Mouse (Mus musculus) limb, embryonic 14.5 days (tissue): ENCODE data around the gene Tgfbr3l. TPM values are rescaled to one million over a fixed set of nuclear protein-coding genes. Genes with fewer than 3 reads are reported as not detected.
A peak's percentile ranks its signal among the peaks of the same experiment; 100 is the strongest.

Experiments used
- ATAC-seq: fragments of 200-750 bp; cut with Nextera tagmentation; 2 replicates; pipeline ENCODE4 v1.8.0; 2017; ENCODE audit warnings: low read depth, moderate number of reproducible peaks, moderate TSS enrichment; ENCODE audit not compliant: low FRiP score
- DNase-seq: peaks from one replicate; pipeline ENCODE4 v3.0.0-alpha.2; 2015; ENCODE audit warnings: low spot score
- H3K27ac ChIP-seq: fragments of 300-500 bp; sonication (generic); replicated peaks from 2 replicates; pipeline ENCODE4 v1.5.1; 2014; ENCODE audit warnings: low read depth, mild to moderate bottlenecking, low read length, moderate library complexity, mixed read lengths
- H3K27me3 ChIP-seq: fragments of 300-500 bp; sonication (generic); 2 replicates; pipeline ENCODE4 v1.6.1; 2014; ENCODE audit warnings: low read length, mixed read lengths; ENCODE audit not compliant: control insufficient read depth, insufficient read depth
- H3K36me3 ChIP-seq: fragments of 300-500 bp; sonication (generic); 2 replicates; pipeline ENCODE4 v1.6.1; 2014; ENCODE audit warnings: mild to moderate bottlenecking, low read length, moderate library complexity, mixed read lengths; ENCODE audit not compliant: control insufficient read depth, insufficient read depth
- H3K4me1 ChIP-seq: fragments of 300-500 bp; sonication (generic); 2 replicates; pipeline ENCODE4 v1.6.1; 2014; ENCODE audit warnings: antibody characterized with exemption, low read length, mixed read lengths; ENCODE audit not compliant: control insufficient read depth, insufficient read depth
- H3K4me2 ChIP-seq: fragments of 300-500 bp; sonication (generic); replicated peaks from 2 replicates; pipeline ENCODE4 v1.6.1; 2014; ENCODE audit warnings: low read depth, mild to moderate bottlenecking, low read length, moderate library complexity; ENCODE audit not compliant: severe bottlenecking
- H3K4me3 ChIP-seq: fragments of 300-500 bp; sonication (generic); replicated peaks from 2 replicates; pipeline ENCODE4 v1.5.1; 2014; ENCODE audit warnings: low read length
- H3K9ac ChIP-seq: fragments of 300-500 bp; sonication (generic); 2 replicates; pipeline ENCODE4 v1.6.1; 2014; ENCODE audit warnings: mild to moderate bottlenecking, low read depth, low read length, moderate library complexity; ENCODE audit not compliant: severe bottlenecking
- H3K9me3 ChIP-seq: fragments of 300-500 bp; sonication (generic); 2 replicates; pipeline ENCODE4 v1.6.1; 2016; ENCODE audit warnings: low read length; ENCODE audit not compliant: control insufficient read depth
- POLR2A ChIP-seq: fragments of 200-500 bp; IDR thresholded peaks from 2 replicates; pipeline ENCODE4 v1.8.0; 2012; ENCODE audit warnings: inconsistent platforms, mild to moderate bottlenecking, moderate library complexity, borderline replicate concordance; ENCODE audit not compliant: insufficient read depth, insufficient read length; ENCODE audit errors: extremely low read depth
- WGBS: fragments of 180-500 bp; shearing (Covaris S2); extraction: QIAGEN DNeasy Blood & Tissue Kit; methylation state at CpG from one replicate; pipeline ENCODE4 v1.1.7; 2014; 5-methylcytosine and 5-hydroxymethylcytosine counted together
- polyA plus RNA-seq, 2 experiments: library from polyadenylated mRNA; depleted of rRNA in 1 of 2; stranded (reverse) in 1 of 2; unstranded in 1 of 2; fragments of >200 nt; fragmentation: Nextera tagmentation in 1 of 2; extraction: Ambion mirVana in 1 of 2; gene quantifications; 2 replicates each; pipeline versions ENCODE4 v1.2.1 to v1.2.3; 2012 to 2014

Gene Tgfbr3l
- polyA plus RNA-seq, 2 experiments = 4.6 to 63.0 TPM

GRCm38 (mm10) chr8:4239193-4239890, 8.7 kb upstream of the Tgfbr3l start:
- 13% methylated on average over 19 of the region's 19 CpGs for WGBS
- peak overlapping the region; percentile 86 for H3K4me2 ChIP-seq
- TF ChIP-seq POLR2A = no peak
- ATAC-seq (no peak), DNase-seq (no peak)
- H3K4me3 ChIP-seq = peak overlapping the region; percentile 82
- peaks cover 16% of the 10 kb centered on the region for H3K4me1 ChIP-seq
- H3K27ac ChIP-seq = peak overlapping the region; percentile 84; the same call in 1 of the 2 replicates
- peak overlapping the region; percentile 88 for H3K9ac ChIP-seq
- peaks cover 34% of the 10 kb centered on the region for H3K36me3 ChIP-seq
- no peaks in the 10 kb centered on the region for H3K9me3 ChIP-seq
- no peaks in the 10 kb centered on the region for H3K27me3 ChIP-seq

GRCm38 (mm10) chr8:4245061-4245460, 3.0 kb upstream of the Tgfbr3l start:
- Histone ChIP-seq H3K36me3 (peaks cover 80% of the 10 kb centered on the region), H3K27ac (no peak overlapping the region), H3K4me2 (no peak overlapping the region), H3K4me3 (no peak overlapping the region), H3K27me3 (no peaks in the 10 kb centered on the region), H3K9ac (no peak overlapping the region), H3K4me1 (peaks cover 14% of the 10 kb centered on the region), H3K9me3 (no peaks in the 10 kb centered on the region)
- DNase-seq = no peak
- no peak for TF ChIP-seq POLR2A
- no peak for ATAC-seq
- 94% methylated on average over 5 of the region's 5 CpGs for WGBS

GRCm38 (mm10) chr8:4245737-4246136, 2.3 kb upstream of the Tgfbr3l start:
- Histone ChIP-seq H3K27ac (no peak overlapping the region), H3K27me3 (no peaks in the 10 kb centered on the region), H3K4me1 (peaks cover 14% of the 10 kb centered on the region), H3K4me2 (no peak overlapping the region), H3K36me3 (peaks cover 80% of the 10 kb centered on the region), H3K4me3 (no peak overlapping the region), H3K9me3 (no peaks in the 10 kb centered on the region), H3K9ac (no peak overlapping the region)
- TF ChIP-seq POLR2A = no peak
- ATAC-seq (no peak), DNase-seq (no peak)
- WGBS = 90% methylated on average over 11 of the region's 13 CpGs

GRCm38 (mm10) chr8:4247241-4247640, 773 bp upstream of the Tgfbr3l start:
- Histone ChIP-seq H3K27ac (no peak overlapping the region), H3K27me3 (no peaks in the 10 kb centered on the region), H3K9ac (no peak overlapping the region), H3K9me3 (no peaks in the 10 kb centered on the region), H3K4me3 (no peak overlapping the region), H3K36me3 (peaks cover 67% of the 10 kb centered on the region), H3K4me2 (no peak overlapping the region), H3K4me1 (peaks cover 14% of the 10 kb centered on the region)
- WGBS = 96% methylated on average over 8 of the region's 8 CpGs
- ATAC-seq = no peak
- no peak for DNase-seq
- no peak for TF ChIP-seq POLR2A

- H3K27me3 ChIP-seq = no peaks in the 10 kb centered on the region
- peak overlapping the region; percentile 25; the same call in 1 of the 2 replicates for H3K9ac ChIP-seq
- H3K4me3 ChIP-seq = no peak overlapping the region
- no peak overlapping the region for H3K27ac ChIP-seq
- H3K9me3 ChIP-seq = no peaks in the 10 kb centered on the region
- no peak for DNase-seq
- no peak for ATAC-seq
- no peak overlapping the region for H3K4me2 ChIP-seq
- WGBS = 14% methylated on average over 23 of the region's 29 CpGs
- peaks cover 20% of the 10 kb centered on the region for H3K4me1 ChIP-seq
- peaks cover 47% of the 10 kb centered on the region for H3K36me3 ChIP-seq
- no peak for TF ChIP-seq POLR2A
Observed at GRCm38 (mm10) chr8:4249213-4249612, 1.2 kb downstream of the Tgfbr3l start.
